Mouse (Mus musculus) stomach, embryonic 16.5 days (tissue): ENCODE measurements around the gene Pebp1. TPM values are rescaled to one million over a fixed set of nuclear protein-coding genes. Genes with fewer than 3 reads are reported as not detected.

Experiments used
- ATAC-seq: fragments of 200-750 bp; cut with Nextera tagmentation; 2 replicates; pipeline ENCODE4 v1.8.0; 2017; ENCODE audit warnings: moderate number of reproducible peaks, moderate TSS enrichment; ENCODE audit not compliant: insufficient read depth, low FRiP score
- H3K27ac ChIP-seq: fragments of 300-500 bp; sonication (generic); 2 replicates; pipeline ENCODE4 v1.5.1; 2014; ENCODE audit warnings: low read length
- H3K27me3 ChIP-seq: fragments of 300-500 bp; sonication (generic); 2 replicates; pipeline ENCODE4 v1.6.1; 2014; ENCODE audit warnings: low read length, control low read depth, mixed read lengths; ENCODE audit not compliant: control insufficient read depth, insufficient read depth
- H3K36me3 ChIP-seq: fragments of 300-500 bp; sonication (generic); 2 replicates; pipeline ENCODE4 v1.6.1; 2014; ENCODE audit warnings: low read length; ENCODE audit not compliant: control insufficient read depth, insufficient read depth
- H3K4me1 ChIP-seq: fragments of 300-500 bp; sonication (generic); 2 replicates; pipeline ENCODE4 v1.6.1; 2014; ENCODE audit warnings: low read length, control low read depth, mixed read lengths; ENCODE audit not compliant: control insufficient read depth, insufficient read depth
- H3K4me2 ChIP-seq: fragments of 300-500 bp; sonication (generic); 2 replicates; pipeline ENCODE4 v1.6.1; 2014; ENCODE audit warnings: low read depth, low read length, mixed read lengths
- H3K4me3 ChIP-seq: fragments of 300-500 bp; sonication (generic); replicated peaks from 2 replicates; pipeline ENCODE4 v1.5.1; 2014; ENCODE audit warnings: mild to moderate bottlenecking, low read length
- H3K9ac ChIP-seq: fragments of 300-500 bp; sonication (generic); 2 replicates; pipeline ENCODE4 v1.6.1; 2014; ENCODE audit warnings: low read length
- H3K9me3 ChIP-seq: fragments of 300-500 bp; sonication (generic); replicated peaks from 2 replicates; pipeline ENCODE4 v1.6.1; 2016; ENCODE audit warnings: low read length, control low read depth; ENCODE audit not compliant: control insufficient read depth
- WGBS: fragments of 180-500 bp; shearing (Covaris S2); extraction: QIAGEN DNeasy Blood & Tissue Kit; methylation state at CpG from one replicate; pipeline ENCODE4 v1.1.7; 2014; 5-methylcytosine and 5-hydroxymethylcytosine counted together
- polyA plus RNA-seq: library from polyadenylated mRNA; unstranded; fragments of >200 nt; fragmentation: Nextera tagmentation; extraction: Ambion mirVana; gene quantifications from 2 replicates; pipeline ENCODE4 v1.2.1, GENCODE M21; 2015

The Pebp1 gene
- polyA plus RNA-seq, 1 experiment from 2014 or later, result 666 TPM

DNA sequence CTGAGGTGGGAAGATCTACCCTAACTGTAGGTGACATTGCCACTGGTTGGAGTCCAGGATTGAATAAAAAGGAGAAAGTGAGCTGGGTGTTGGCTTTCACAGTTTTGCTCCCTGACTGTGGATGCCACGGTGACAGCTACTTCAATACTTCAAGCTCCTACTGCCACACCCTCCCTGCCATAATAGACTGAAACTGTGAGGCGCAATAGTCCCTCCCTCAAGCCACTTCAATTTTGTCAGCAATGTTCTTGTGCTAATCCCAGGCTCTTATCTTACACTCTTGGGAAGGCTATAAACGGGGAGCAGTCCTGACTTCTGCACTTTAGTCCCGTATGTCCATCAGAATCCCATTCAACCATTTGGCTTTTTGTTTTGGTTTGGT lies 7.8 kb downstream of the Pebp1 start:
- 58% methylated on average over 4 of the region's 4 CpGs for WGBS
- H3K36me3 ChIP-seq, result peaks cover 4% of the 10 kb centered on the region; the same call in 1 of the 2 replicates
- H3K4me2 ChIP-seq, result no peak overlapping the region
- no peak overlapping the region for H3K4me3 ChIP-seq
- H3K9me3 ChIP-seq, result no peaks in the 10 kb centered on the region
- H3K4me1 ChIP-seq, result peaks cover 9% of the 10 kb centered on the region
- no peaks in the 10 kb centered on the region for H3K27me3 ChIP-seq
- H3K27ac ChIP-seq, result peak overlapping the region; percentile 35
- peak; percentile 14; the same call in 1 of the 2 replicates for ATAC-seq
- no peak overlapping the region for H3K9ac ChIP-seq

DNA sequence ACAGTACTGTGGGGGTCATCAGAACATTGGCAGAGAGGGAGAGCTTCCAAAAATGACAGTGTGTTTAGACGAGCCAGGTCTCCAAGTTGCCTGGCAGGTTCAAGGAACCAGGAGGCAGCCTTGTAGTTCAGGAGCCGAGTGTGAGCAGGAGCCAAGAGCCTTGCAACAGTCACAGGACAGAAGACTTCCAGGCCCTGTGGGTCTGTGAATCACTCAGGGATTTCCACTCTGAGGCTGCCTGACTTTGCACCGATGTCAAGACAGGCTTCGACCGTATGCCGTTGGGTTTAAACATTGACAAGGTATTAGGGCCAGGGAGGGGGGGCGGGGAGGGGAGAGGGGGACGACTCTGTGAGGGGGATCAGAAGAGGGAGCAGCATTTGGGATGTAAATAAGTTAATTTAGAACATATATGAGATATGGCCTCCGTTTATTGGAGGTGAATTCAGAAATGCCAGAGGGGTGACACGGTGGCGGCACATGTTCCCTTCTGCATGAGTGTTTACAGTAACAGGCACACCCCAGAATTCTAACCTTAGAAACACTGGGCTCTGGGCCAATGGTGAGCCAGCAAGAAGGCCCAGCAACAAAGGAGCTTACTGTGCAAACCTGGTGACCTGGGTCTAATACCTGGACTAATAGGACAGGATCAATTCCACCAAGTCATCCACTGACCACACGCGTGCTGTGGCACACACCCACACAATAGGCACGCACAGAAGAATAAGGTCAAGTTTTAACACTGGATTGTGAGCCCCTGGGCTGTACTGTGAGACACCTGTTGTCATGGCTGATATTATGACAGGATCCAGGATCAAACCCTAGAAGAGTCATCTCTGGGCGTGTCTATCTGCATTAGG lies 8.4 kb downstream of the Pebp1 start:
- H3K4me1 ChIP-seq, result peaks cover 4% of the 10 kb centered on the region; the same call in 1 of the 2 replicates
- no peak overlapping the region for H3K9ac ChIP-seq
- peak overlapping the region; percentile 69 for H3K27ac ChIP-seq
- no peaks in the 10 kb centered on the region for H3K27me3 ChIP-seq
- H3K4me3 ChIP-seq, result no peak overlapping the region
- H3K36me3 ChIP-seq, result peaks cover 4% of the 10 kb centered on the region; the same call in 1 of the 2 replicates
- H3K4me2 ChIP-seq, result no peak overlapping the region
- ATAC-seq, result peak; percentile 85; the same call in 1 of the 2 replicates
- 68% methylated on average over 15 of the region's 15 CpGs for WGBS
- H3K9me3 ChIP-seq, result no peaks in the 10 kb centered on the region

DNA sequence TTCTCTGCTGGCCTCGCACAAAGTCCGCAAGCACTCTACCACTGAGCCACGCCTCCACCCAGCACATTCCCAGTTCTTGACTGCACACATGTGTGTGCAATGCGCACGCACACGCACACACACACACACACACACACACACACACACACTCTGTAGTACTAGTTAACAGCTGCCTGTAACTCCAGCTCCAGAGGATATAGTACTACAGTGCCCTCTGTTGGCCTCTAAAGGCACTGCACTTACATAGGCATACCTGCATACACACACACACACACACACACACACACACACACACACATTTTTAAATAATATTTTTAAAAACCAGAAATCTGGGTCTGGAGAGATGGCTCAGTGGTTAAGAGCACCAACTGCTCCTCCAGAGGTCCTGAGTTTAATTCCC lies 9.6 kb downstream of the Pebp1 start:
- WGBS, result 100% methylated on average over 6 of the region's 6 CpGs
- H3K27ac ChIP-seq, result no peak overlapping the region
- H3K9me3 ChIP-seq, result no peaks in the 10 kb centered on the region
- H3K27me3 ChIP-seq, result no peaks in the 10 kb centered on the region
- H3K4me3 ChIP-seq, result no peak overlapping the region
- H3K9ac ChIP-seq, result no peak overlapping the region
- peaks cover 4% of the 10 kb centered on the region; the same call in 1 of the 2 replicates for H3K4me1 ChIP-seq
- no peak overlapping the region for H3K4me2 ChIP-seq
- peaks cover 4% of the 10 kb centered on the region; the same call in 1 of the 2 replicates for H3K36me3 ChIP-seq
- no peak for ATAC-seq

DNA sequence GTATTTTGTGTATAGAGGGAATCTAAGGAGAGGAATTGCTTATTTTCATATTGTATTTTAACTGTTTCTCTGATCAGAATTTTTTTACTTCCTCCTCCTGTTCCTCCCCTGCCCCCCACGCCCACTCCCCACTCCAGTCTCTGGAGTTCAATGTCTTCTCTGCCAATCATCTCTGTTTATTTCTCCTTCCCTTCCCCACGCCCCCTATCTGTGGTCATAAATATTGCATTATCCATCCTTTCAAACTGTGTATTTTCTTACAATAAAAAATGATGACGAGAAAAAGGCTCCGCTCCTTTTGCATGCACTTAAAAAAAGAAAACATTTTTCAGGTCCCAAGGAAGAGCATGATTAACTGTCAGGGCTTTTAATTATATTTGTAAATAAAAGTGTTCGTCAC lies 12.6 kb downstream of the Pebp1 start:
- Histone ChIP-seq H3K36me3 (no peaks in the 10 kb centered on the region), H3K27ac (no peak overlapping the region), H3K9me3 (no peaks in the 10 kb centered on the region), H3K27me3 (no peaks in the 10 kb centered on the region), H3K4me2 (no peak overlapping the region), H3K4me3 (no peak overlapping the region), H3K9ac (no peak overlapping the region), H3K4me1 (peaks cover 4% of the 10 kb centered on the region; the same call in 1 of the 2 replicates)
- WGBS, result 54% methylated on average over 5 of the region's 5 CpGs
- no peak for ATAC-seq

DNA sequence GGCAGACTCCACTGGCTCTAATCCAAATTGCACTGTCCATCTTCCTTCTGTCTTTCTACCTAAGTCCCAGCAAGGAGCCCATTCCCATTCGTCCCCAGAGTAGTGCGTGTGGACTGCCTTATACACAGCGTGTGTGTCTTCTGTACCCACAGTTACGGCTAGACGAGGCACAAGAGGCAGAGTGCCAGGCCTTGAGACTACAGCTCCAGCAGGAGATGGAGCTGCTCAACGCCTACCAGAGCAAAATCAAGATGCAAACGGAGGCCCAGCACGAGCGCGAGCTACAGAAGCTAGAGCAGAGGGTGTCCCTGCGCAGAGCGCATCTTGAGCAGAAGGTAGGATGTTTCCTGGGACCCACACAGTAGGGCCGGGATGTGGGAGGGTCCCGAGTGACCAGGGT lies 15.5 kb downstream of the Pebp1 start:
- H3K36me3 ChIP-seq, result no peaks in the 10 kb centered on the region
- WGBS, result 93% methylated on average over 14 of the region's 14 CpGs

DNA sequence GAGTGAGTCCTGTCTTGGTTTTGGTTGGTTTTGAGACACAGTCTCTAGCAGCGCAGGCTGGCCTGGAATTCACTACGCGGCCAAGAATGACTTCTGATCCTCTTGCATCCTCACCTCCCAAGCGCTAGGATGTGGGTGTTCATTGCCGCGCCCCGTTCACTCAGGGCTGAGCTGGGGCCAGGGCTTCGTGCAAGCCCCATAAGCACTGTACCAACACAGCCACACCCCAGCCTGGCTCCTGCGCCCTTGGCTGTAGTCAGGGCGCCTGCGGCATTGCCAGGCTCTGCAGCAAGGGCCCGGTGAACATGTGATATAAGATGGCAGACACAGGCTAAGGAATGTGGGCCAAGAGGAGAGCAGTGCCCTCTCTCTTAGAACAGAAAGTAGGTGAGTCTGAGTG lies 18.0 kb downstream of the Pebp1 start:
- Histone ChIP-seq H3K36me3 (no peaks in the 10 kb centered on the region), H3K9ac (no peak overlapping the region), H3K9me3 (no peaks in the 10 kb centered on the region), H3K27ac (no peak overlapping the region), H3K27me3 (no peaks in the 10 kb centered on the region), H3K4me1 (no peaks in the 10 kb centered on the region), H3K4me3 (no peak overlapping the region), H3K4me2 (no peak overlapping the region)
- ATAC-seq, result no peak
- 88% methylated on average over 12 of the region's 12 CpGs for WGBS

More for the DNA sequence above, 15.5 kb downstream of the Pebp1 start:
- Histone ChIP-seq H3K4me1 (no peaks in the 10 kb centered on the region), H3K27ac (no peak overlapping the region), H3K4me2 (no peak overlapping the region), H3K9me3 (no peaks in the 10 kb centered on the region), H3K4me3 (no peak overlapping the region), H3K9ac (no peak overlapping the region), H3K27me3 (no peaks in the 10 kb centered on the region)
- no peak for ATAC-seq

DNA sequence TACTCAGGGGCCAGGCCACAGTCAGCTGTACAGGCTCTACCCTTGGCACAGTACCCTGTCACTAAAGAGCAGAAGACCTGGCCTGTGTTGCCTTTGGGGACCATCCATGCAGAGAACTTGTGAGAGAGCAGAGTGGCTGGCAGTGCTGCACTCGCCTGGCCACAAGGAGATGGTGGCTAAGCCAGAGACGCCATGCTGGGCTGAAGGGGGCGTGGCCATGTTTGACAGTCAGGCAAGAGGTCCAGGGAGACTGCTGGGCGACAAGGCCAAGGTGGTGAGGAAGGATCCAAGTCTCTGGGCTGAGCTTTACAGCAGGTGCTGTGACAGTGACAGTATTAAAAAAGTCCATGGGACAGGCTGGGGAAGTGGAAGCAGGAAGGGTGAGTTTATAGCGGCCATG lies 18.7 kb downstream of the Pebp1 start:
- H3K27ac ChIP-seq, result no peak overlapping the region
- H3K9ac ChIP-seq, result no peak overlapping the region
- no peak overlapping the region for H3K4me3 ChIP-seq
- H3K9me3 ChIP-seq, result 0 out of 2 replicates have a peak, but pooled peaks cover 2% of the 10 kb centered on the region
- no peaks in the 10 kb centered on the region for H3K27me3 ChIP-seq
- 53% methylated on average over 5 of the region's 5 CpGs for WGBS
- no peak for ATAC-seq
- H3K36me3 ChIP-seq, result peaks cover 4% of the 10 kb centered on the region
- H3K4me1 ChIP-seq, result no peaks in the 10 kb centered on the region
- no peak overlapping the region for H3K4me2 ChIP-seq

DNA sequence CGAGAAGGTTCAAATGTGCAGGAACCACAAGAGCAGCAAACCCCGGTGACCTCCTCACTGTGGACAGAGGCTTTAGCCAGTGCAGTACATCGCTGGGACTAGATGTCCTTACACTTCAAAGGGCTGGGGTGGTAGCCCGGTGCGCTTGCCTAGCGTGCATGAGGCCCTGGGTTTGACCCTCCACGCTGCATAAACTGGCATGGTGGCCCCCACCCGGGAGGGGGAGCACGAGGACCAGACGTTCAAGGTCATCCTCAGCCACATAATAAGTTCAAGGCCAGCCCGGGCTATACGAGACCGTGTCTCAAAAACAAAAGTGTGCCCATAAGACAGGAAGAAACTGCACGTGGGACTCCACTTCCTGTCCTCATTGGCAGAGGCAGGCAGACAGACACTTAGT lies 19.5 kb downstream of the Pebp1 start:
- Histone ChIP-seq H3K27me3 (no peaks in the 10 kb centered on the region), H3K4me1 (no peaks in the 10 kb centered on the region), H3K36me3 (peaks cover 12% of the 10 kb centered on the region), H3K4me3 (no peak overlapping the region), H3K27ac (no peak overlapping the region), H3K9ac (no peak overlapping the region), H3K4me2 (no peak overlapping the region), H3K9me3 (0 out of 2 replicates have a peak, but pooled peaks cover 6% of the 10 kb centered on the region)
- 76% methylated on average over 14 of the region's 14 CpGs for WGBS
- ATAC-seq, result no peak

DNA sequence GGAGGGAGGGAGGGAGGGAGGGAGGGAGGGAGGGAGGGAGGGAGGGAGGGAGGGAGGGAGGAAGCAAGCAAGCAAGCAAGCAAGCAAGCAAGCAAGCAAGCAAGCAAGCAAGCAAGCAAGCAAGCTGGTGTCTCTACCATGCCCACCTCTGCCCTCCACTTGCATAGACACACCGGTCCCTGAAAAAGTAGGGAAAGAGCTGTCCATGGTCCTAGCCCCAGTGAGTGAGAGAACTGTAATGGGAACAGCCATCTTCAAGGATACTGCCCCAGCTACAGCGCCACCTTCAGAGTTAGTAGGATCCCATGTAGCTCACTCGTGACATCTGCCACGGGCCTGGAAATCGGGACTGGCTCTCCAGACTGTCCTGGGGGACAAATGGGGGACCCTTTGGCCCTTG lies 22.7 kb downstream of the Pebp1 start:
- 0 out of 2 replicates have a peak, but pooled peaks cover 6% of the 10 kb centered on the region for H3K9me3 ChIP-seq
- no peak for ATAC-seq
- H3K27ac ChIP-seq, result no peak overlapping the region
- no peak overlapping the region for H3K4me3 ChIP-seq
- no peaks in the 10 kb centered on the region for H3K4me1 ChIP-seq
- WGBS, result 58% methylated on average over 5 of the region's 5 CpGs
- peaks cover 14% of the 10 kb centered on the region for H3K36me3 ChIP-seq
- no peaks in the 10 kb centered on the region for H3K27me3 ChIP-seq
- no peak overlapping the region for H3K9ac ChIP-seq
- H3K4me2 ChIP-seq, result no peak overlapping the region
